Mouse (Mus musculus) ES-CJ7 (cell line): ENCODE results near the gene Dhrs1.
A peak's percentile ranks its signal among the peaks of the same experiment; 100 is the strongest.

Source experiments
- DNase-seq: peaks from one replicate; pipeline ENCODE4 v3.0.0; 2011; ENCODE audit warnings: low read depth, low spot score

Gene Dhrs1

DNA sequence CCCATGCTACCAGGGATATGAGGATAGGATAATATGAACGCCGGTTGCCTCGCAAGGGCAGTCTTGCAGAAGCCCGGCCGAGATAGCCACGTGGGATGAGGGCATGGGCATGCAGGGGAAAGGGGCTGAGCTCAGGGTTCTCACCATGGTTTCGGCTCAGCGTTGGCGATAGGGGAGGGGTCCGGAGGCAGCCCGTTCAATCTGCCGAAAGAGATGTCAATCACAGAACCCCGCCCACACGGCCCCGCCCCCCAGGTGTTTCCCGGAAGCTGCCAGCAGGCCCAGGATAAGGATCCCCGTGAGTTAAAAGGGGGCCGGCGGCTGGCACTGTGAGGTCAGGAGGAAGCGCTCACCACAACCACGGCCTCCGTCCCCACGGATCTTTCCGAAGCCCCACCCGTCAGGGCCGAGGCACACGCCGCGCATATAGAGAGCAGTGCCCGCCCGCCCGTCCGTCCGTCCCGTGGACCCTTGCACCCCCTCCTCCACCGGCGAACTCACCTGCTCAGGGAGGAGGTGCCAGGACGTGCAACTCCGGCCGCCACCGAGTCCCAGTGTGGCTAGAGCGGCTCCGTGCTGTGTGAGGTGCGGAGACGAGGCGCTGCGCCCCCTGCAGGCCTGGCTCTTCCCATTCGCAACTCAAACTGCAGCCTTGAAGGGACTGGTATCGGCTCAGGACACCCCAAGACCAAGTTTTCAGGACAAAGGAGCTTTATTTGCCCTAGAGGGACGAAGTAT lies 23.6 kb downstream of the Dhrs1 start, which contains the start of gene Rabggta:
Rabggta (minus strand) TSS at position 564 of the 738 bp plus-strand sequence.
- peak; percentile 98 for DNase-seq

GRCm38 (mm10) chr14:55721076-55721475 lies 24.4 kb downstream of the Dhrs1 start:
- no peak for DNase-seq

GRCm38 (mm10) chr14:55720666-55721065 lies 24.8 kb downstream of the Dhrs1 start:
- DNase-seq: no peak

GRCm38 (mm10) chr14:55719737-55720136 lies 25.8 kb downstream of the Dhrs1 start:
- no peak for DNase-seq

DNA sequence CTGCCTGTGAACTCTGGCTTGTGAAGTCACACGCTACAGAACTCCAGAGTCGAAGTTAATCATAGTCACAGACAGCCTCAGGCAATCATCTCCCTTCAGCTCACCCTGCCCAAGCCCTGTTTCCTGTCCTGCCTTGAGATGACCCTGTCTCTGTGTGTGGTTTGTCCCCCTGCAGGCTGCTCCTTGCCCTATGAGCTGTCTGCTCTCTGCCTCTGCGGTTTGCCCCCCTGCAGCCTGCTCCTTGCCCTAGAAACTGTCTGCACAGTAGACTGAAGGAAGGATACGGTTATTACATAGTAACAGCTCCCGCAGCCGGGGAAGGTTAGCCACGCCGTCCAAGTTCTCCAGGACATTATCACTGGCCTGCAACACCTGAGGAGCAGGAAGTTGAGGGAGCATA lies 28.6 kb downstream of the Dhrs1 start:
- DNase-seq: no peak

GRCm38 (mm10) chr14:55716271-55716670 lies 29.2 kb downstream of the Dhrs1 start:
- DNase-seq: no peak

DNA sequence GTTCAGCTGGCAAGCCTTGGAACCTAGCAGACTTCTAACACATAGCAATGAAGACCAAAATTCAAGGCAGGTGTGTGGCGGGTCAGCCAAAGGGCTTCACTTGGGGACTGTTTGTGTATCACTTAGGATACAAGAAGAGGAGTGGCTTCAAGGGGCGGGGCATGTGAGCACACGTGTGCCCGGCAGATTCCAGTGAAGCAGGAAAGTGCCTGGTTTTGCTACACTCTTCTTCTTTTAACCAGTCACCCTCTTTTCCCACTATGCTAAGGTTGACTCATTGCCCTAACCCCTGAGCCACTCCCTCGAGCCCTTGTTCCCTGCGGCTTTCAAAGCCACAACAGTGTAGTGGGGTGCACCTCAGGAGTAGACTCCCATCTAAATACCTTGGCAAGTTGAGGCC lies 30.6 kb downstream of the Dhrs1 start:
- DNase-seq: no peak

DNA sequence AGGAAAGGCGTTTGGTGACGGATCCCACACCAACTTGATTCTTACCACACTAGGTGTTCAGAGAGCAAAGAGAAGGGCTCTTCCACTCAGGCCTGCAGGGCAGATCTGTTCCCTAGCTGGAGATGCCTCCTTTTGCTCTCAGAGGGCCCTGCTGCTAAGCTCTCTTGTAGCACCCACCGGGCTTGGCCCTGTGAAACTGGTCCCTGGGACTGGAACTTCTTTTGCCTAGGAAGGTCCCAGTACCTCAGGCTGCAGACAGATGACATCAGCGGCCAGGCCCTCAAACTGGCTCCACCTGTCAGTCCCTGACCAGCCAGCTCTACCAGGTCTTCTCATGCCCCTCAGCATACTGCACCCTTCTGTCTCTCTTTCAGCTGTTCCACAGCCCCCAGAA lies 31.8 kb downstream of the Dhrs1 start, which contains the start of gene Tgm1:
Tgm1 (minus strand) TSS at position 198 of the 394 bp plus-strand sequence.
- DNase-seq: no peak

- DNase-seq: peak; percentile 66
These were observed 32.3 kb downstream of the Dhrs1 start for GRCm38 (mm10) chr14:55713007-55713728.

GRCm38 (mm10) chr14:55711786-55712185 lies 33.7 kb downstream of the Dhrs1 start:
- peak; percentile 75 for DNase-seq

- peak; percentile 97 for DNase-seq
These were observed 36.0 kb downstream of the Dhrs1 start for GRCm38 (mm10) chr14:55709509-55709908.

GRCm38 (mm10) chr14:55707397-55707796 lies 38.1 kb downstream of the Dhrs1 start:
- DNase-seq: no peak

DNA sequence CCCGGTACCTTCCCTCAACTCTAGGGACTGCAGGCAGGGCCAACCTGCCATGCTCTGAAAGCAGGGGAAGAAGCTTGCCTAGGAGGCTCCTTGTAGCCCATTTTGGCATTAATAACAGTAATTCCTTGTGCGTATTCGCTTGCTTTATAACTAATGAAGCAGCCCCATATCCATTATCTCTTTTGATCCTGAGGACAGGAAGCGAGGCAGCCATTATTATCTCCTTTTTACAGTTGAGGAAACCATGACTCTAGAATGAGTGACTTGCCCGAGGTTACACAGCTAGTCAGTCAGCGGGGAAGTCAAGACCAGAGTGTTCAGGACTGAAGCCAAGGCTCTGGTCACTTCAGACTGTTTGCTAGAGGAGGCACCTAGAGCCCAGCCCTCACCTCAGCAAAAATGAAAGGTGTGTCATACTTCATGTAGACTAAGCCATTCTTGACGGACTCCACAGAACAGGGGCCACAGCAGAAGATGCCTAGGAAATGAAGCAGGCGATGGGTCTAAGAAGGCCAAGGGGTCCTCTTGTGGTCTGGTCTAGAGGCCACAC lies 39.4 kb downstream of the Dhrs1 start:
- no peak for DNase-seq

GRCm38 (mm10) chr14:55702761-55703160 lies 42.7 kb downstream of the Dhrs1 start:
- DNase-seq: peak; percentile 71

DNA sequence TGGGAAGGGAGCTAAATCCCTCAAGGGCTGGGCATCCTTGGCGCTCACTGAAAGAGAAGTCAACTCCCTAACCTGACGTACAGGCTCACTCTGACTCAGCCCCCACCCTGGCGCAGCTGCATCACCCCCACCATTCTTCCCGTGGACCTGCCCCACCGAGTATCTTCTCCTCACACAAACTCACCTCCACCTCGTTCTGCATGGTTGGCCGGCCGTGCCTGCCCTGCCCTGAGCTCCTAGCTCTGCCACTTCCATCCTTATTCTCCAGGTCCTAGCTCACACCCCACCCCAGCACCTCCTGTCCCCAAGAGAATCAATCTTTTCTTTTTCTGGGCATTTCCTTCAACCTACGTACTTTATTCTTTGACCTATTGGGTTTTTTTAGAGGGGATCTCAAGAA lies 44.4 kb downstream of the Dhrs1 start:
- no peak for DNase-seq

DNA sequence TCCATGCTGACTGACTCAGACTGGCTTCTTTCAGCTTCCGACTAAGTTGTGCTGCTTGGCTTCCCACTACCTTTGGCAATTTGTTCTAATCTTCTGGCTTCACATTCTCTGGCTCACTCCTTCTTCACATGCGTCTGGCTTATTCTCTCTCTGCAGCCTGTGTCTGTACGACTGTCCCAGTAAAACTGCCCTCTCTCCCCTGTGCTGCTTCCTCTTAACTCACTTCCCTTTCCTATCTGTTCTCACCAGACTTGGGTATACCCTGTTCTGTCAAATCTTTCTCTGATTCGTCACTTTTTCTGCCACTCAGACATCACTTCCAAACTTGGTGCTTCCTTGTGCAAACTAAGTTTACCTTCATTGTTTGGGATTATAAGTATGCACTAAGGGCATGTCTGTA lies 48.3 kb downstream of the Dhrs1 start:
- no peak for DNase-seq

GRCm38 (mm10) chr14:55689433-55689832 lies 56.1 kb downstream of the Dhrs1 start:
- no peak for DNase-seq
